Mouse (Mus musculus) cerebellum, adult 9-10 months (tissue): ENCODE data around the gene Rap2a.

Source experiments
- DNase-seq: peaks from one replicate; pipeline ENCODE4 v3.0.0; 2022

Gene Rap2a

DNA sequence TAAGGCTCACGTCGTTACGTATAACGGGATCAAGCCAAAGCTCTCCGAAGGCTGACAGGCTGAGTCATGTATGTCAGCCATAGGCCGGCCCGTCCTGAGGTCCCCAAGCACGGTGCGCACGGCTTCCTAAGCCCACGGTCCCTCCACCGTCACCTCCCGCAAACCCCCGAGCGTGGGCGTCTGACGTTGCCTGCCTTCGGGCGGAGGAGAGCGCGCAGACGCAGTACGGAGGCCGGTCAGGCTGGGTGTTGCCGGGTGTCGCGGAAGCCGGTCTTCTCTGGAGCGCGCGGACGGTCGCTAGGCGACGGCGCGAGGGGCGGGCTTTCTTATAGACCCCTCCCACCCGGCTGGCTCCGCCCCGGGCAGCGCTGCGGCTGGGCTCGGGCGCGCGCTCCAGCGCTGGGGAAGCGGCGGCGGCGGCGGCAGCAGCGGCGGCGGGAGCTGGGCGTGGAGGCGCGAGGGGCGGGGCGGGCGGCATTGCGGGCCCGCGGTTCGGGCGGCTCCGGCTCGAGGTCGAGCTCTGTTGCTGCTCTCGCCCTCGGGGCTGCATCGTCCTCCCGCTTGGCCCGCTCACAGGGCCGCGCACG lies at the start of gene Rap2a:
Rap2a (plus strand) TSS at position 463 of the 587 bp plus-strand sequence.
- DNase-seq = peak; percentile 98

DNA sequence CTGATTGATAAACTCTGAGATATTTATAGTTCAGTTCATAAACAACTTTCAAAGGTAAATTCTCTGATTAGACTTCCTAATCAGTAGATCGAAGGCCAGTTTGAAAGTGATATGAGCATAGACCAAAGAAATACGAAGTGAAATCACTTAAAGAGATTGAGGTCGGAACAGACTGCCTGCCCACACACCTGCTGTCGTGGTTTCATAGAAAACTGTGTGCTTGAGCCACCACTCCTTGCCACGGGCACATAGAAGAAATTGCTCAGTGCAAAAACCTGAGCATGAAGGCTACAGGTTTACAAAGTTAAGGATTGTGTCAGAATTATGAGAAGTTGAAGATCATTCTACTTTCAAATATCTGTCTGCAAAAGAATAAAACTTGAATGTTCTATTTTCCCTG lies 49.7 kb upstream of the Rap2a start:
- no peak for DNase-seq

DNA sequence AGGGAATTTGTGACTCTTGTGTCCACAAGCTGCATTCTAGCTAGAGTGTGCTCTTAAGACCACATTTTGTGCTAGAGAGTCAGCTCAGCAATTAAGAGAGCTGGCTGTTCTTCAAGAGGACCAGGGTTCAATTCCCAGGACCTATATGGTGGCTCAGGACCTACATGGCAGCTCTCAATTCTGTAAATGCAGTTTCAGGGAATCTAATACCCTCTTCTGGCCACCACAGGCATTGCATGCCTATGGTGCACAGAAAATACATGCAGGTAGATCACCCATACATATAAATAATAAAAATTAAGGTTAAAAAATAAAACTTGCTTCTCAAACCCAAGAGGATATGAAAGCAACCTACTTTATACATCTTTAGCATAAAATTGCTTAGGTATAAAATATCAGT lies 45.5 kb upstream of the Rap2a start:
- no peak for DNase-seq

DNA sequence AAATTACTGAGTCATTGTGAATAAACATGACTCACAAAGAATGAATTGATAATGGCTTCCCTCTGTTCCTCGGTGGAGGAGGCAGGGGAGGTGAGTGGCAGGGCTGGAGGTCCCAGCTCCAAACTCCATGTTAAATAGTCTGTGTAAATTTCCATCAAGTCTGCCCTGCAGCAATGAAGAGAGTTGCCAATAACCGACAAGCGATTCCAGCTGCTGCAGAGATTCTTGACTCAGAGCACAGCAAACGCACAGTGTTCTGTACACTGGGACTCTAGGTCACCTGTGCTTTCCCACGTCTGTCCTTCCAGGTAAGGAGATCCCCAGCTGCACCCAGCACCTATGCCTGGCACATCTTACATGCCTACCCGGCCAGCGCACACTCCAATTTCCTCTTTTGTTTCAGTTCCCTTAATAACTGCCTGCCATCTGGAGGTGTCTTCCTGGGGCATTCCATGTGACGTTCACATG lies 44.3 kb upstream of the Rap2a start:
- DNase-seq = no peak

DNA sequence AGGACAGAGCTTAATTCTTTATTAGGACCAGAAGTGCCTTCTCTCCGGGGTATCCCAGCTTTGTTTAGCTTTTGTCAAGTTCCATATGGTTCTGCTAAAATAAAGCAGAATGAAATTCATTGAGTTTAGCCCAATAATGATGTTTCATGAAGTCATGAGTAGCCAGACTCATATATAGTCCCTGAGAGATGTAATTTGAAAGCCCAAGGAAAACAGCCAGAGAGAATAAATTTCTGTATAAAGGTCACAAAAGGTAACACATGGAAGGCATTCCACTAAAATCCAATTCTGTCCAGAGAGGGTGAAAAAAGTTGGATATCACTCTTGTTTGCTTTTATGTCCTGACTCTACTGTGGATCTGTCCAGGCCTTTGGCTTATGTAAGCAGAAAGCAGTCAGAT lies 43.4 kb upstream of the Rap2a start:
- no peak for DNase-seq

DNA sequence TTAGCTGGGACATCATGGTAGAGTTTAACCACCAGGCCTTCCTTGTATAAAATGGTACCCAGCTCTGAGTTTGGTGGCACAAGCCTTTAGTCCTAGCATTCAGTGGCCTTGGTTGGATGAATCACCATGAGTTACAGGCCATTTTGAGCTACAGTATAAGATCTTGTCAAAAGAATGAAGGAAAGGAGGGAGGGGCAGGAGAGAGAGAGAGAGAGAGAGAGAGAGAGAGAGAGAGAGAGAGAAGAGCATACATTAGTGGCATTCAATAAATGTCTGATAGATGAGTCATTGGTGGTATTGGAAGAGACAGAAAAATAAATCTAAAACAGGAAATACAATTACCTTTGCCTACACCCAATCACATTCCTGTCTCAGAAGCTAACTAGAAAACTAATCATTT lies 37.5 kb upstream of the Rap2a start:
- no peak for DNase-seq

DNA sequence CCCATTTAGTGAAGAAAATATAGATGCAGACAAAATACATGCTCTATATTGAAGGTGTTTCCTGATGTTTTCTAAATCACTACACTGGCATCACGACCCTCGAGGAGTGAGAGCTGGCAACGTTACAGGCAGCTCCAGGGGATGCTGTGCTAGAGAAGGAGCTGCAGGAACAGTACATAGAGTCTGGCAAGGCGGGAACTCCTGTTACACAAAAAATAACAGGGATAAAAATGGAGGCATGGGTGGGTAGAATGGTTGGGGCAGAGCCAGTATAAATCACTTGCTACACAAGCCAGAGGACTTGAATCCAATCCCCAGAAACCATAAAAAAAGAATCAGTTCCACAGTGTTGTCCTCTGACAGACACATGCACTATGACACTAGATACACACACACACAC lies 37.0 kb upstream of the Rap2a start:
- no peak for DNase-seq

DNA sequence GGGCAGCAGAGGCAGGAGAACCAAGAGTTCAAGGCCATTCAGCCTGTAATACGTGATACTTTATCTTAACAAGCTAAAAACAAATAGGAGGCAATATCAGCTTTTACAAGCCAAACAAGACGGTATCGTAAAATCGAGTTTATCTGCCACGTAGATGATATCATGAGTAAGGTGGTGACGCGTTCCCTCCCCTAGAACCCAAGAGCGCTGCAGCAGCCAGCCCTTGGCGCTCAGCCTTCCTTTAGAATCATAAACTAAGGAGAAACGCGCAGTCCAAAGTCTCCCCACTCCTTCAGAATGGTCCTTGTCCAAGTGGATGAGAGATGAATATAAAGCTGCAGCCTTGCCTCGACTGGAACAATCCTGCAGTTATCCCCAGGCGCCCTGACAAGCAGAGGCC lies 36.4 kb upstream of the Rap2a start:
- no peak for DNase-seq

DNA sequence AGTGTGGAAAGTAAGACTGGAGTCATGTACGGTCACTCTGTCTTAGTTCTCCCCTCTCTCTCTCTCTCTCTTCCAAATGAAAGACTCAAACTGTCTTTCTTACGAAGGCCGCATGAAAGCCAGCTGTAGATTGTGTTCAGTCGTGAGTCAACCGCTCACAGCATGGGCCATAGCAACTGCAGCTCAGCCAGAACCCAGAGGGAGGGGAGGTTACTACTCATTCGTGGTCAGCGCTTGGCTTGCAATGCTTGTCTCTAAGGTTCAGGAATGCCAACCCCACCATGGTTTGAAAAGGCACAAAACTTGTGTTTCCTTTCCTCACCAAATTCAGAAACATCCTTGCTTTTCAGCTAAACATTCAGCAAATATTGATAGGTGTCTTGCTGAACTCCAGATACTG lies 24.0 kb upstream of the Rap2a start:
- DNase-seq = no peak

DNA sequence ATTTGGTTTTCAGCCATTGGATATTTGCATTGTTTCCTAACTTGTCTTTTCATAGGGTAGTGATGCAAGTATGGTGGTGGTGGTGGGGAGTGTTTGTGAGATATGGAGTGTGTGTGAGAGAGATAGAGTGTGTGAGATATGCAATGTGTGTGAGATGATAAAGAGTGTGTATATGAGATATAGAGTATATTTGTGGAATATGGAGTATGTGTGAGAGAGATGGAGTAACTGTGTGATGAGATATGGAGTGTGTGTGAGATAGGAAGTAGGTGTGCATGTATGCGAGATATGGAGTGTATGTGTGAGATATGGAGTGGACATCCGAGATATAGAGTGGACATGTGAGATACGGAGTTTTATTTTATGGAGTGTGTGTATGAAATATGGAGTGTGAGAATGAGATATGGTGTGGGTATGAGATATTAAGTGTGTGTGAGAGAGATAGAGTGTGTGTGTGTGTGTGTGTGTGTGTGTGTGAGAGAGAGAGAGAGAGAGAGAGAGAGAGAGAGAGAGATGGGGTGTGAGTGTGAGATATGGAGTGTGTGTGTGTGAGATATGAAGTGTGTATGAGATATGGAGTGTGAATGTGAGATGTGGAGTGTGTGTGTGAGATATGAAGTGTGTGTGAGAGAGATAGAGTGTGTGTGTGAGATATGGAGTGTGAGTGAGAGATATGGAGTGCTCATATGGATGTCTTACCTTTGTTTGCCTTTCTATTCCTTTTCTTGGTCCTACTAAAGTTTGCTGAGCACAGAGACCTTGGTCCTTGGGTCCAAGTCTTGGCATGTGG lies 14.1 kb upstream of the Rap2a start:
- DNase-seq = no peak

DNA sequence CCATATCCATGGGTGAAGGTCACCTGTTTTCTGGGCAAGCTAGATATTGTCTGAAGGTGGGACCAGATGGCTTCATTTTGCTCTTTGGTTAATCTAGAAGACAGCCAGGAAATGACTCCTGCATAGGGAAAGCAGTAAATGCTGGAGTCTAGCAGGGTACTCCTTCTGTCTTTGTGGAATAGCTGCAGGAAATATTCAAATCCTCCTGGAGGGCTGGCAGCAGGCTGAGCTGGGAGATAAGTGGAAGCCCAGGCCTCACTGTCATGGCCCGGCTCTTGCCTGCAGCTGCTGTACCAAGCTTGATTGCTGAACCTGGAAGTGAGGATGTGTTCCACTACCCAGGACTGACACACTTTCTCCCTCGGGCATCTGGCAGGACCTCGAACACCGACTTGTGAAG lies 11.4 kb upstream of the Rap2a start:
- no peak for DNase-seq

DNA sequence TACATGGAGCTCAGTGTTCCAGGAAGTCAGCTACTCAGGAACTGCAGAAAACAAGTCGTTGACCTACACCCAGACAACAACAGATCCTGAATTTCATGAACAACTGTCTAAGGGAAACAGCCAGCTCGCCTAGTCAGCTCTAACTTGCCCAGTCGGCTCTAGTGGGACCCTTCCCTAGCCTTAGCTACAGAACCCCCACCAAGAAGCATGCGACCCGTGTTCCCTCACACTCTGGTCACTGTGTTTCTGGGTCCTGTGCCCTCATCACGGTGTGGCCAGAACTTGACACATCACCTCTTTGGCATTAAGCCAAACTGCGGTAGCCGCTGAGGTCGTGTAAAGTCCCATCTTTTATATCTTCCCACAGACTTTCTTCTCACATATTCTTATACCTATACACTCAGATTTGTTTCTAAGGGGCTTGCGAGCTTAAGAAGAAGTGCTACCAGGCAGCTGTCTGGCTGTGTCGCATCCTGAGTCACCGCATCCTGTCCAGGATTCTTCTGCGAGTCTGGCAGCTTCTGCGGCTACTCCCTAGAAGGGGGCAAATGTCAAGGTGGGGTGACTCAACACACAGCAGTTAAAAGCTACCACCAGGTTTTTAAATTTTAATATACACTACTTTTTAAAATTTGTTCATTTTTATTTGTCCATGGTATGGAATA lies 9.0 kb upstream of the Rap2a start:
- no peak for DNase-seq

DNA sequence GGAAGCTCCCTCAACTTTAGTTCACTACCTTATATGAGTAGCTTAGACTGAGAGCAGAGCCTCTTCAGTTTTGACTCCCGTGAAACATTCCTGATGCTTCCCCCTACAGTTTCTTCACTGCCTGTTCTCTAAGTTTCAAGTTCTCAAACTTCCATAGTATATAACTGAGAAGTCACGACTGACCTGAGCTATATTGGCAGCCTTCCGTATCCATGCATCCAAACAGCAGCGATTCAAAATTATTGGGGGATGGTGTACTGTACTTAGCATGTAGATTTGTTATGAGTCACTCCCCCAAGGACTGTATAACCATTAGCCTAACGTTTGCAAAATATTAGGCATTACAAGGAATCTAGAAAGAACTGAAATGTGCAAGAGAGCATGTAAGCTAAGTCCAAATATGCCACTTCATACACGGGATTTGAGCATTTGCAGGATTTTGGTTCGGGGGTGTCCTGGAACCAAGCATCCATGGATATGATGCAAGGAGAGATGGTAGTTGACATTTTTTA lies 2.0 kb upstream of the Rap2a start:
- peak; percentile 63 for DNase-seq

DNA sequence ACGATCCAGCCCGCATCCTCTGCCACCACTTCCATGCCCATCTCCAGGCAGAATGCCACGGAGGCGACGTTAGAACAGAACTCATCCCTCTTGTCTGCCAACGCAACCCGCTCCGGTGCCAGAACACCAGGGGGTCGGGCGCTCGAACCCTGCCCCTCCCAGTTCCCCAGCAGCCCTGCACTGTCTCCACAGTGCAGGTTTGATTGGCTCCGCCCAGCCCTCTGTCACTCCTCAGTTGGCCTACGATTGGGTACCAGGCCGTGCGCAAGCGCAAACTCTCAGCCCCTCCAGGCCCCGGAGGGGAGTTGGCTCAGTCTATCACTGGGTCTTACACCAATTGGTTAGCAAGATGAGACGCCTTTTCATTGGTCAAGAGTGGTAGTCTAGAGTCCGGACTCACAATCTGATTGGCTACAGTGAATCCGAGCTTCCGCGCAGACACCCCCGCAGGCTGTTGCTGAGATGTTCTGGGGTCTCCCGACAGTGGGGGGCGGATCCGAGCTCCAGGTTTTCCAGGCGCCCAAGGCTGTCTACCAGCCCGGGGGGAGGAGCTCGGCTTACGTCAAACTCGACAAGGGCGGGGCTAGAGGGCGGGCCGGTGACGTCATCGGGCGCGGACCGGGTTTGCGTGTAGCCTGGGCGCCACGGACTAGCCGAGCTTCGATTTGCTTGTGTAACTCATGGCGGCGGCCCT lies 809 bp upstream of the Rap2a start:
- DNase-seq = peak; percentile 100

DNA sequence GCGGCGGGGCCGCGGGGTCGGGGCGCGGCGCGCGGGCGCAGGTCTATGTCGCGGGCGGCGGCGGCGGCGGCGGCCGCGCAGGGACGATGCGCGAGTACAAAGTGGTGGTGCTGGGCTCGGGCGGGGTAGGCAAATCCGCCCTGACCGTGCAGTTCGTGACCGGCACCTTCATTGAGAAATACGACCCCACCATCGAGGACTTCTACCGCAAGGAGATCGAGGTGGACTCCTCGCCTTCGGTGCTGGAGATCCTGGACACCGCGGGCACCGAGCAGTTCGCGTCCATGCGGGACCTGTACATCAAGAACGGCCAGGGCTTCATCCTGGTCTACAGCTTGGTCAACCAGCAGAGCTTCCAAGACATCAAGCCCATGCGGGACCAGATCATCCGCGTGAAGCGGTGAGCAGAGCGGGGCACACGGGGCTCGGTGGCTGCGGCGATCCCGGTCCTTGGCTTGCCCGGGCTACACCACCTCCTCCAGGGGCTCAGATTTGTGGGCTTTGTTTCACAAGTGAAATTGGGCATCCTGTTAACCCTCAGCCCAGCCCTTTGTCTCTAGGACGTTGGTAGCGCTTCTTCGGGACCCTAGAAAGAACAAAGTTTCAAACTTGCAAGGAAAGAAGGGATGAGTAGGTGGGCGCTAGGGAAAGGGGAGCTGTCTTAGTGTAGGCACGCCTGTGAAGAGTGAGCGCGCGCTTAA lies 547 bp downstream of the Rap2a start:
- peak; percentile 80 for DNase-seq

DNA sequence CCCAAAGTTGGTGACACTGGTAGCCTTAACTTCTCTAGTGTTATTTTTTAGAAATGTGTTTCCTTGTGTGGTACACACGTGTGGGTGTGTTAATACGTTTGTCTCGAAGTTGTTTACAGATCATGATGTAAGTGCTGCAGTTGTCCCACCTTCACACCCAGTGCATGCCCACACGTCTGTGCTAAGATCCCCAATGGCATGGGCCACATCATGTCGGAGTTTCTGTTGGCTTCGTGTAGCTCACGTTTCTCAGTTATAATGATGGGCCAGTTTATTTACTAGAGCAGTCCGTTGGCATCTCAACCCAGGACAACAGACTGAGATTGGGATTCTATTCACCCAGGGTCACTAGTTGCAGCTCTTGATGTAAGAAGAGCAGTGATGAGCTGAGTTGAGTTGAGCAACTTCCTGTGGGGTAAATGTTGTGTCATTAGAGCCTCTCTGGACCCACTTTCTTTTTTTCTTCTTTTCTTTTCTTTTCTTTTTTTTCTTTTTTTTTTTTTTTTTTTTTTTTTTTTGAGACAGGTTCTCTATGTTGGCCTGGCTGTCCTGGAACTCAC lies 2.2 kb downstream of the Rap2a start:
- DNase-seq = no peak

DNA sequence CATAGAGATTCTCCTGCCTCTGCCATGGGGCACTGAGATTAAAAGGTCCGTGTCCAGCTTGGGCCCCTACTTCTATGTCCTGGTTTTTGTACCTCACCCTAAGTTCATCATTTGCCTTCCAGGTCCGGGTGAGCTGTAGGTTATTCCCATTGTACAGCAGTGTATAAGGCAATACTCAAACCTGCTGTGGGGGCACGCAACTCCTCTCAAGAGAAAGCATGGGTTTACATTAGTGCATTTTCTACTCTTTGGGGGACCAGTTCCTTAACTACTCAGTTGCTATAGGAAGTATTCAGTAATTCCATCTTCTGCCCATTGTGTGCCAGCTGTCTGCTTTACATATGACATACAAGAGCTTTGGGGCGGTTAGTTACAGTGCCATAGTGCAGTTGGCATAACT lies 2.7 kb downstream of the Rap2a start:
- no peak for DNase-seq

DNA sequence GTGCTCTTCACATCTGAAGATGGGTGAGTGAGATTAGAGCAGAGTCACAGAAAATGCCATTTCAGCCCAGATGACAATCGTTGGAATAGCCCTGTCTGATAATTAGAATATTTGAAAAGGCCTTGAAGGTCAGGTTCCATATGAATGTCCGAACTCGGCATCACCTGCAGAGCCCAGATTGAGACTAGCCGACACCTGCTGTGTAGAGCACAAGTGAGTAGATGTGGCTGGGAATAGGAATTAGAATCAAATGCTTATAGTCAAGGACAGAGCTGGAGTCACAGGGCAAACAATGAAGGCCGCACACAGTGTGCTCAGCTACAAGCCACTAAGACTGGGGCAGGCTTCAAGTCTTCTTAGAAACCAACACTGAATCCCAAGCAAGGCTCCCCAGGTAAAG lies 6.3 kb downstream of the Rap2a start:
- no peak for DNase-seq

DNA sequence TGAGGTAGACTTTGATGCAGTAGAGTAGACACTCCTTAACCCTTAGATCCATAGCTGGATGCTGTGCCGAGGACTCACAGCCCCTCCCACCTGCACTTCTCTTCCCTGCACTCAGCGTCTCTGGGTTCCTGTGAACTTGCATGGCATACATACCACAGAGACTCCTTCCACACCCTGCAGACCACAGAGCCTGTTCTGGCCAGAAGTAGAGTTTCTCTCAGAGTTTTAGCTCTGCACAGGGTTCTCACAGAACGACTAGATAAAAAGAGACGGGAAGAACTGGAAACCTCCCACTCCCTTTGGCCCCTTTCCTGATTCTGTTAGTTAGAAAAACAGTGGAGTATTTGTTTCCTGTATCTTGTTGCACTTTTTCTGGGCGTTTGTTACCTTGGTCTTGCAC lies 18.0 kb downstream of the Rap2a start:
- DNase-seq = no peak

DNA sequence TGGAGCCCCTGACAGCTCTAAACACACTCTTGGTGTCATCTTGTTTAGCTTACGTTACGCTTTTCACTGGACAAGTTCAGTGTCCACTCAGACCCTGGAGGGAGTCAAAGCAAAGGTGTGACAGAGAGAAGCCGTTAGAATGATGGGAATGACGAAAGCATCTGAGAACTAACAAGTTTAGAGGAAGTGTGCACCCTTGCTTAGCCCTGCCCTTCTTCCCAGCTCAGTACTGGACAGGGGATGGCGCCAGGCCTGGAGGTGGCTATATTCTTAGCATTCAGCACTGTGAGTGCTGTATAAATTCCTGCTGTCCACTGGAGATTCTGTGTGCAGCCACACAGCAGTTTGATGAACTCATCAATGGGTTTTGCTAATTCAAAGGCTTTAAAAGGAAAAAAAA lies 18.6 kb downstream of the Rap2a start:
- DNase-seq = no peak

DNA sequence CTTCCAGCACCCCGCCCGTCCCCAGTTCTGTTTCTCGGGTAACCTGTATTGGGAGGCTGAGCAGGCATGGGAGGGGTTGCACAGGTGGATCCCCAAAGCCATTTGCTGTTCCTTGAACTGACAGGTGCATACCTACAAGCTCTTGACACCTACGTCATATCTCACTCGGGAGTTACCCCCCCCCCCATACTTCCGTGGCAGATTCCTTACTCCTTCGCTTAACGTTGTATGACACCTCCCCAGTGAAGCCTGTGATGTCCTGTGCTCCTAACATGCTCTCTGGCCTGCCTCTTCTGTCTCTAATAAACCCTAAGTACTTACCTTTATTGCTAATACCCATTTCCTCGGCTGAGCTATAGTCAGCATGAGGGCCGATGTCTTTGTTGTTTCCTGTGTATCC lies 20.9 kb downstream of the Rap2a start:
- DNase-seq = no peak

DNA sequence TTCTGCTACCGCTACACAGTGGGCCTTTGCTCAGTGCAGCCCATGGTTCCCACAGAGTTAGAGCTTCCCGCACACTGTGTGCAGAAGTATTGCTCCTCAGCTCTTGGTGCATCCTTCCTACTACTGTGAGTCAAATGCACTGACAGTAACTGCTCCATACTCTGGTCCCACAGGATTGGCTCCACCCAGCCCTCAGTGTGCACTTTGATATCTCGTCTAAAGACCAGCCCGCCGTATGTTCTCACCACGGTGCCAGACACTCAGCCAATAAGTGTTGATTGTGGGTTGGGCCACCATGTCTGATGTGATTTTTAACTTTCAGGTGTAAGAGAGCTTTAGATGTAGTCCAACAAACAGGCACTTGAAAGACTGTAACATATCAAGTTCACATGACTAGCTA lies 21.4 kb downstream of the Rap2a start:
- no peak for DNase-seq
